Mouse (Mus musculus): ENCODE data around the gene Cntn5.
A peak's percentile ranks its signal among the peaks of the same experiment; 100 is the strongest.

The Cntn5 gene

DNA sequence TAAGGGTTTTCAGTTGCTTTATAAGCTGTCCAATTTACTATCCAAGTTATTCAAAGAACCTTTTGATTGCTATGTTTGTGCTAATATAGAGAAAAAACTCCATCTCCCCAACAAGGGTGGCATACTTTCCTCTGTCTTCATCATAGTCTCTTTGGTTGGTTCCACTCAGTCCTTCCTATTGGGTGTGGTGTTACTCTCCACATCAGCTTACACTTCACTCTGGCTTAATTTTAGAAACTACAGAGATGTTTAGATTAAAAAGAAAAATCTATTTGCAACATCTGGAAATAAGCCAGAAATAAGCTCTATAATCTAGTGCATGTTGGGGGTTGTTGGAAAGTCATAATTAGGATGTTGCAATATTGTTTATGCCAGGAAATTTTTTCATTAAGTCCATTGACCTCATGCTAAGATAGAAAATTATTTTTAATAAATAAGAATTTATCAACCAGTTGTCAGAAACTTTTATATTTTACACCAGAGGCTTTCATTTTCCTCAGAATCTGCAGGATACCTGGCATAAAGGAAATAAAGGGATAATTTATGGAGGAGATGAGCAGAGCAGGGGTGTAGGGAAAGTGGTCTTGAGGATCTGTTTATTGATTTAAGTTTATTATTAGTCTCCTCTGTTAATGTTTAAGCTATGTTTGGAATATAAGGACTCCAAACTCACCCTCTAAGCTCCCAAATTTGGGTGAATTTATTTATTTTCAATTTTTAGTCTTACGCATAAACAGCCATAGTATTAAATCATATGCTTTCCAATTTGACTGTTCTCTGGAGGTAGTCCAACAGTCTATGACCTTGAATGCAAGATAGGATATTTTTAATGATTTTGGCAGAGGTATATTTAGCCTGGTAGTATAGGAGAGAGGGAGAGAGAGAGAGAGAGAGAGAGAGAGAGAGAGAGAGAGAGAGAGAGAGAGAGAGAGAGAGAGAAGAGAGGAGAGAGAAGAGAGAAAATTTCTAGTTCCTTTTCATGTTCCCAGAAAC, 966.8 kb downstream of the Cntn5 start:
- DNase-seq (ENCODE audit: inconsistent ontology term) = no peak

DNA sequence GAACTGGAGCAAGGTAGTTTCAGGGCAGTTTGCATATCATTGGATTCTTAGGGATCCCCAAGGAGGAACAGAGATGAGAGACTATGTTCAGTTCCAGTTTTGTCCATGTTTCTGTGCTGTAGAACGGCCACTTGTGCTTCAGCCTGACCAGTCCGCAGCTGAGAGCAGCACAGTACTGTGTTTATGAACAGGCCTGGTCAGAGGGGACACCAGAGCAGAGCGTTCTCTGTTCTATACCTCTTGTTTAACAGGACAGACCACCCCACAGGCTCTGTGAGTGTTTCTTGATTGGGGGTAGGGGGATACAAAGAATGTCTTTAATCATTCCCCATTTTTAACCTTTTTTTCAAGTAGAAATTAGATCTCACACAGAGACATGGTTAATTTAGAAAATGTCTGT, 984.0 kb downstream of the Cntn5 start:
- no peak for DNase-seq (ENCODE audit: inconsistent ontology term)

DNA sequence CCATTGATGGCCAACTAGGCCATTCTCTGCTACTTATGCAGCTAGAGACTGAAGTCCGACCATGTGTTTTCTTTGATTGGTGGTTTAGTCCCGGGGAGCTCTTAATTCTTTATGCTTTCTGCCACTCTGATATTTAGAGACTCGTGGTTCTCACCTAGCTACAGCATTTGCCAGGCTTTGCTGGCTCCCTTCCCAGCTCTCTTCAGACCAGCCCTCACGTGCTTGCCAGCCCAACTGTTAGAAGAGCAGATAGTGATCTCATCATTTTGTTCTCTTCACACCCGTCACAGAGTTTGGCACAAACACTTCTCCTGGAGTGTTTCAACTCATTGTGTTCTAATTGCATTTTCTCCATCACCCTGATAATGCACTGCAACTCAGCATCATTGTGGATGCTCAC, 1005.5 kb downstream of the Cntn5 start:
- peak; percentile 7 for DNase-seq (ENCODE audit: inconsistent ontology term)

DNA sequence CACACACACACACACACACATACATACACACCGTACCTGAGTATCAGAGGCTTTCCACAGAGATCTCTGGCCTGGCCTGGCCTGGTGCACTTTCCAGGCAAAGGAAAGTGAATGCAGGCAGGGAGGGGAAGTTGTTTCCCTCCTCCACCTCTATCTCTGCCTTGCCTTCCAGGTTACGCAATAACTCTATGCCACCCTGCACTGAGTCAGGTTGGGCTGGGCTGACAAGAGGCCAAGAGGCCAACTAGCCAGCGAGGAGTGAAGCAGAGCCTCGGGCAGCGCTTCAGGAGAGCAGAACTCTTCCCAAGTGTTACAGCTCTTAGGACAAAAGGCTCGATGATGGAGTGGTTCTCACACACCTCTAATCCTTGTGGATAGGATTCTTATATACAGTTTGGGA, 1018.4 kb downstream of the Cntn5 start:
- no peak for DNase-seq (ENCODE audit: inconsistent ontology term)

DNA sequence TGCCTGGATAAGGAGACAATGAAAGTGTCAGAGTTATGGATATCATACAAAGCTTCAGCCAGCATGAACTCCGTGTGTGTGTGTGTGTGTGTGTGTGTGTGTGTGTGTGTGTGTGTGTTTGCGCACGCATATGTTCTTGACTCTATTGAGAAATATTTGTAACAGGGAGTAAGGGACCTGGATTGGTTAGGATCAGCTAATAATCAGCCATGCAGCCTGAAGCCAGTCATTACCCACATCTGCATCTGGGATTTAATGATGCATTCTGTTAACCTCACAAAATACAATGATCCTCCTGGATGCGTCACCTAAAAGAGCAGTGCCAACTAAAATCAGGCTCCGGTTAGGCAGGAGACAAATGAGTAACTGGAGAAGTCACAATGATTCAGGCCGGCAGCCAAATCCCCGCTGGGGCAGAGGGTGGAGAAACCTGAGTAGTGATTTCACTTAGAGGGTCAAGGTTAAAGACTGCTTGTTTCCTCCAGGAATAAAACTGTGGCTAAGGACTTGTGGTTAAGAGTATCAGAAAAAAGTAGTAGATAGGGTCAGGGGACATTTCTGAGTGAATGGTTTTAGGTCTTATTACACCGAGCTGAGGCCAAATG, 1021.7 kb downstream of the Cntn5 start:
- DNase-seq (ENCODE audit: inconsistent ontology term) = peak; percentile 75

DNA sequence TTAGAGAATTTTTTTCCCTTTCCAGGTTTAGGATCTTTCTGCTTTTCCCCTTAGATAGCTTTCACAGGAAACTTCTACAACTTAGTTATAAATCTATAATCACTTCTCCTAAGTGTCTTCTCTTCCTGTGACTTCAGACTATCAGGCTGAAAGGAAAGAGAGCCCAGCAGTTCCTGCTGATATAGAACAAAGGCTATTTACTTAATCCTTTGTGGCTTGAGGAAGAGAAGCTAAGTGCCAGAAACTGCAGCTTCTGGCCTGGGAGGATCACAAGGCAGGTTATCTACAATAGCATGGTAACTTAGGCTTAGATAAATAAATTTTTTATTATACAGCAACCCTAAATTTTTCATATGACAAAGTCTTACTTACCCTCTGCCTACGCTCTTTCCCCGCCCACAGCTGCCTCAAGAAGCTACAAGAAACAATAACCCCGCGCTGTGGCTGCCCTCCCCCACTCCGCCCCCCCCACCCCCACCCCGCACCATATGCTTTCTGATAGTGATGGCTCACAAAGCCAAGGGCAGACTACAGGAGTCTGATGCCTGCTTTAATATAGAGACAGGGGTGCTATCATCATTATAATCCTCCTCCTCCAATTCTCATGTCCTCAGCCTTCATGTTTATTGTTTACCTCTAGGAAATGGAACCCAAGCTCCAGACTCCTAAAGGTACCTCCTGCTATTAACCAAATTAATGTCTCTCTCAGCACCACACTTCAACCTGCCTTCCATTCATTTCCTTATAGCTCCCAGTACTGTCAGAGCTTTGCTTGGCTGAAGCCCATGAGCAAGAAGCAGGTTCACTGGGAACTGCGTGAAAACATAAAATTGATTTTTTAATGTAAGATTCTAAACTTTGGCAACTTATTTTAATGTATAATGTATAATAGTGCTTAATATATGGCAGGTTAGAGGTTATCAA, 1032.2 kb downstream of the Cntn5 start:
- no peak for DNase-seq (ENCODE audit: inconsistent ontology term)

DNA sequence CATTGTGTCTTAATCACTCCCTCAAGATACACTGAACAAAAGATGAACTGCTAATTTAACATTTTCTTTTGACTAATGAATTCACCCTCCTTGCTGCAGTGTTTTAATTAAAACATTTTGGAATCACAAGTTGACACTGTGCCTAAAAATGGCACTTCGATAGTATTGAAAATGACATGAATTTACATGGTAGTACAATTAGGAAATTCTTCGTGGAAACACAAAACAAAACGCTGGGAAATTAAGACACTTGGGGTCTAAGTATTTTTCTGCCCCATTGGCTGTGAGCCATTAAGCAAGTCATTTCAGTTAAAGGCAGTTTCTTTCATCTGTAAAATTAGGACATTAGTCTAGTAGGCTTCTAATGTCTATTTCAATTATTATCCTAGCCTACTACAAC, 1043.9 kb downstream of the Cntn5 start:
- DNase-seq (ENCODE audit: inconsistent ontology term) = peak; percentile 48

DNA sequence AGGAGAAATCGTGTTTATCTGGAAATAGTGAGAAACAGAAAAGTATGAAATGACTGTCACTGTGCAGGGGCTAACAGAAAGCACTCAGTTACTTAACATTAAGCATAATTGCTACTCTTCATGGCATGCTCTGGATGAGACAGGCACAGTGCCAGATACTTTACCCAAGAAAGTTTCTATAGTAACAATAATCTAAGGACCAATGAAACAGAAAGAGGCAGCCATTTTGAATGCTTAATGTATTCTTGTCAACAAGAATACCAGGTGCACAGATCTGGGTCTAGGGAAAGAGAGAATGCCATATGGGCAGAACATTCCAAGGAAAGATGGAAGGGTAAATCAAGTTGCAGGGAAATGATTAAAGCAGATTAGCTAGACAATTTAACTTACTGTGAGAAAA, 1045.3 kb downstream of the Cntn5 start:
- DNase-seq (ENCODE audit: inconsistent ontology term) = no peak

DNA sequence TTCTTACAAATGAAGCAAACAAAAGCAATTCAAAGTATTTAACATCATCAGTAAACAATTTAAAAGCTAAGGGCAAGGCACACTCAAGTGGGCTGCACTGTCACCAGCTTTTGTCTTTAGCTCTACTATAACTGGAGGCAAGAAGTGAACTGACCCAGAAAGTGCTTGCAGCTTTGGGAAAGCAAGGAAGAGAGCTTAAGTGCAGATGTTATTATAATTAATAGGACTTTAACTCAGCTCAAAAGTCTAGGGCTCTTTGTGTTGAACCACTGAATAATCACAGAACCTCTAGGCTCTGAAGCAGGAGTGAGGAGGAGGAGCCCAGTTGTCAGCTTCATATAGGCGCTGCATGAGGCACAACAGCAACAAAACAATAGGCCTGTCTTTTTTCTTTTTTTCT, 1049.8 kb downstream of the Cntn5 start:
- DNase-seq (ENCODE audit: inconsistent ontology term) = no peak

DNA sequence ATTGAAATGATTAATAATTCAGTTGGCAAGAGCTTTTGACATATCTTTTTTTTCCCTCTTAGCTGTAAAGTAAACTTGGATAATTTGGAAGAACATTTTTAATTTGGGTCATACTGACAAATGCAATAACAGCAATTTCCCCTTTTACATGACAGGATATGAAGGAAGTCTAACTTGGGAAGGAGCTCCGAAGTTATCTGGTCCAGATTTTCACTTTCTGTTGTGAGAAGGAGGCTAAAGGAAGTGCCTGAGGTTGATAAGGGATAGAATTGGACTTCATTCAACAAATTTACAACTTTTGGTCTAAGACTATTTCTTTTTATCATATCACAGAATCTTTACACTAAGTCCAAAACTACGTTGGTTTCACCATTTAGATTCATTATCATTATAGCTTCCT, 1074.3 kb downstream of the Cntn5 start:
- DNase-seq (ENCODE audit: inconsistent ontology term) = no peak

DNA sequence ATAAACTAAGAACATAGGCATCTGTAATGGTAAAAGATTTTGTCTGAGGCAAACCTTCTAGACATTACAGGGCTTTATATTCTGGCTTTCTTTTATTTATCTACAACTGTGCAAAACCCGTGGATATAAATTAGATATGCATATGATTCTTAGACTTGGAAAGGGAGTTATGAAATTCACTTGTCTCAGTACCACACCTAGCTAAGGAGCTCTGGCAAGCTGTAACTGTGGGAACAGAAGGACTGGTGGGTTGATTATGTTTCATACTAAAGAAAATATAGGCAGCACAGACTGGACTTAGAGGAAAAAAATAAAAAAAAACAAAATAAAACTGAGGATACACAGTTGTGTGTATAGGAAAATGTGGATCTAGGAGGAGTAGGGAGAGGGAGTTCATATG, 1084.6 kb downstream of the Cntn5 start:
- DNase-seq (ENCODE audit: inconsistent ontology term) = no peak

DNA sequence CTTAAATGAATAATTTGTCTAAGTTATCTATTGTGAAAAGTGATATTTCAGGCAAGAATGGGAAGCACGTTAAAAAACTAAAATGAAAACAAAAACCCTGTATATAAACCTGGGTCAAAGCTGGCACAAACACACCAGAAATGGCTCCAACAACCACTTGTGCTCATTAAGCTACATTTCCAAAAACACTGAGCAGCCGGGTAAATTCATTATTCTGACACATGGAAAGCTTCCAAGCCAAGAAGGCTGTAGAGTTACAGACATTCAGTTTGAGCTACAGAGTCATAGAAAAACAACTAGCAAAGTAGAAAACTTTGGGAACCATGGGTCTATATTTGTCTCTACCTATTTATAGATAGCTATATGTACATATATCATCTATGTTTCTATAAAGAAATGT, 1087.1 kb downstream of the Cntn5 start:
- peak; percentile 45 for DNase-seq (ENCODE audit: inconsistent ontology term)

DNA sequence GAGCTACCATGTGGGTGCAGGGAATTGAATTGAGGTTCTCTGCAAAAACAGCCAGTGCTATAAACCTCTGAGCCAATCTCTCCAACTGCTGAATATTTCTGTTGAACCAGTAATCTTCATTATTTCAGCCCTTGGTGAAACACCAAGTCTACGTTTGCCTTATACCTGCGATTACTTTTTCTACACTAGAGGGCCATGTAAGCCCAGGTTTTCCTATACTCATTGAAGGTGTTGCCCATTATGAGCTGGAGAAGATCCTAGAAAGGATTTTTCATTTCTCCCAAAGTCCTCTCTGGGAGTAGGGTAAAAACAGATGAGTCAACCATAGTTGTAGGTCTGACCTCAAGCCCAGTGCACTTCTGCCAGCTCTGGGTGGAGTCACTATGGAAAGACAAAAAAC, 1105.0 kb downstream of the Cntn5 start:
- DNase-seq (ENCODE audit: inconsistent ontology term) = peak; percentile 9

DNA sequence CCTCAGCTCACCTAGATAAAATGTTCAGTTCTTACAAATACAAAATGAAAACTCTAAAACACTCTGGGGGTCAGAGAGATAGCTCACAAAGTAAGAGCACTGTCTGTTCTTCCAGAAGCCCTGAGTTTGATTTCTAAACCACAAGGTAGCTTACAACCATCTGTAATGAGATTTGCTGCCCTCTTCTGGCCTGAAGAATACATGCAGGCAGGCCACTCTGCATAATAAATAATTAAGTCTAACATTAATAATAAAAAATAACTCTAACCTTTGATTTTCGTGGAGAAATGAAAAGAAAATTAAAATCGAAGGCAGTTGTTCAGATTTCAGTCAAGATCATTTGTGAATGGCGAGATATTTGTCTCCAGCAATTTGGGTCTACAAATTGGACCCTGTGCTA, 1120.9 kb downstream of the Cntn5 start:
- DNase-seq (ENCODE audit: inconsistent ontology term) = no peak

DNA sequence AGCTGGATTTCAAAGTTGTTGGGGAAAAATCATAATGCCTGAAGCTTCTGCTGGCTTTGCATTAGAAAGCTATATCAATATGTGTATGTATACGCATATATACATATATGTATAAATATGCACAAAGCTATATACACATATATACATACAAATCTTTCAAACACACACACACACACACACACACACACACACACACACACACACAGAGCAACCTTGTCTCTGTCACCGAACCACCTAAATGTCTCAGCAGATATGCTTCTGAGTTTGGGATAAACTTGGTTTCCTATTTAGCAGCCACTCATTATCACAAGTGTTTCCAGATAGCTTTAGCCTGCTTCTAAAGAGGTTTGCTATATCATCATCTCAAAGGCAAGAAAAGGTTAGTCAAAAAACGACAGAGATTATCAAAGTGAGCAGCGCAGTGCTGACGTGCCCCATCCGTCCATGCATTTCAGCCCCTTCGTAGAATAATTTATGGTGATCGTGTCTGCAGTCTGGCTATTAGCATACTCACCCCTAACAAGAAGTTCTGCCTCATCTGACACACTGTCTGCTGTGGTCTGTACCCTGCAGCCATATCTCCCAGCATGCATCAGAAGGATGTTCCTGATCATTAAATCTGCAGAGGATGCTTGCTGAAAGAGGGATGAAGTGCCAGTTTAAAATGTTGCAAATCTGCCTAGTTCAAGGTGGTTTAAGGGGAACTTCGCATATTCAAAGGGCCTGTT, 1123.3 kb downstream of the Cntn5 start:
- DNase-seq (ENCODE audit: inconsistent ontology term) = no peak

DNA sequence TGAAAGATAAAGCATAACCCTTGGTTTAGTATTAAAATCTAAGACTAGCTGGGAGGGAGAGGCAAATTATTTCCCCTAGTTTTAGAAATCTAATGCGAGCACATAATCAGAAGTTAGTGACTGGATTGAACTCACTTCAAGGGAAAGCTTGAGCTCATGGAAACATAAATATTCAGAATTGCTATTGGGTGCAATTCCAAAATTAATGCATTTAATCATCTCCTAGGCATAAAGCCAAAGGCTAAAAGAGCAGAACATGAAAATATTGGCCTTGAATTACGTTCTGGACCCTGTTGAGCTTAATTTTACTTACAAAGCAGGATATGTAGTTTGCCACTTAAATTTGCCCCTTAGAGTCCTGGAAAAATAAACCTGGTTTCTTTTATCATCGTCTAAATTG, 1124.9 kb downstream of the Cntn5 start:
- no peak for DNase-seq (ENCODE audit: inconsistent ontology term)

DNA sequence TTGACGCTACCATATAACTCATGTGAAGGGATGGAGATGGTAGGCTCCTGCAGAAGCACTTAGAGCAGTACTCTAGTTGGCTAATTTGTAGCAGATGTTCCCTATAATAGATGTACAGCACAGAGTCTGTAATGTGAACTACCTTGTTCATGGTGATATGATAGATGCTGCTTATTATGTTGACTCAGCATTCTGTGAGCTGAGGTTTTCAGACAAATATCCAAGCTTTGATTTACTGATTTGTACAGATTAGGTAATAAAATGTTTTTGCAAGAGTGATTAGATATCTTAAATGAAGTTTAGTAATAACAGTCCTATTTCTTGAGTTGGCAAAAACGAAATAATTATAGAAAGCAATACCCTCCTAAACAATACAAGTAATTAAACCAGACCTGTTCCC, 1133.8 kb downstream of the Cntn5 start:
- DNase-seq (ENCODE audit: inconsistent ontology term) = no peak

DNA sequence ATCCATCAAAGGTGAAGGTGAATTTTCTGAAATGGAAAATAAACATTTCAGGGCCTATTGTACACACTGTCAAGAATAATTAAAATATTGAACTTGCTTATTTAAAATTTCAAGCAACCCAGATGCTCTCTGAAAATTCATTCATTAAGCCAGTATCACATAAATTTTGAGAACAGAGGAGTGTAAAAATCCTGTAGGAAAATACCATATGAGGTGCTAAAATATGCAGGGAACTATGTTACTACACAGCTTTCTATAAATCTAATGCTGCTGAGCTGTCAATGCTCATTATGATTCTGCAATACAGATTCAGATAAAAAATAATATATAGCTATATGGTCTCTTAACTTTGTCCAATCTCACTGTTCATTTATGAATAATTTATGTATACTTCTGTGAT, 1134.9 kb downstream of the Cntn5 start:
- no peak for DNase-seq (ENCODE audit: inconsistent ontology term)

DNA sequence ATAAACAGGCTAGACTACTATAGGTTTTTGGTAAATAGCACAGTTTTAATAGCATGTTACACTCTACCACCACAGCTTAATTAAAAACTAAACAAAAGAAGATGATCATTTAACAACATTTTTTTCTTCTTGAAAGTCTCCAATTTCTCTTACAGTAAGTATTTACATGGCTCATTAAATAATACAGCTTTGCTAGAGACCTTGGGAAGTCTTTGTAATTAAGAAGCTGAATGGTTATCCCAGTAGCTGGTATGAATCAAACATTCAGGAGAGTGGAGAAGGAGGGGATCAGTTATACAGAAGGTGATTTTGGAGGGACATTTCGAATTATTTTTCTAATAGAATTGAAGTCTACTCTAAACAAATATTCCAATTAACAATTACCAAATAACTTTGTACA, 1186.4 kb downstream of the Cntn5 start:
- DNase-seq (ENCODE audit: inconsistent ontology term) = no peak

DNA sequence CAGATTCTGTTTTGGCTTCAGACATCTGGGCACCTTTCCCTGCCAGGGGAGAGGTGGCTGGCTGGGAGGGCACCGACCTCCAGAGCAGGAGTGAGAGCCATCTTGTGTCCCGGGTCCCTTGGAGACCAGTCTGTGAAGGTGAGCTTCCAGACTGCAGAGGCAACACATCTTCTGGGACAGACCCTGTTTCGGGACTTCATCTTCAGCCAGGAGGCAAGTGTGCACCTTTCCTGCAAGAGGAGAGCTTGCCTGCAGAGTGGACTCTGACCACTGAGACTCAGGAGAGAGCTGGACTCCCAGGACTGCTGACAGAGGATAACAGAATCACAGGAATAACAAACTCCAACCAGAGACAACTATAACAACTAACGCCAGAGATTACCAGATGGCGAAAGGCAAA, 1195.9 kb downstream of the Cntn5 start:
- DNase-seq (ENCODE audit: inconsistent ontology term) = no peak

DNA sequence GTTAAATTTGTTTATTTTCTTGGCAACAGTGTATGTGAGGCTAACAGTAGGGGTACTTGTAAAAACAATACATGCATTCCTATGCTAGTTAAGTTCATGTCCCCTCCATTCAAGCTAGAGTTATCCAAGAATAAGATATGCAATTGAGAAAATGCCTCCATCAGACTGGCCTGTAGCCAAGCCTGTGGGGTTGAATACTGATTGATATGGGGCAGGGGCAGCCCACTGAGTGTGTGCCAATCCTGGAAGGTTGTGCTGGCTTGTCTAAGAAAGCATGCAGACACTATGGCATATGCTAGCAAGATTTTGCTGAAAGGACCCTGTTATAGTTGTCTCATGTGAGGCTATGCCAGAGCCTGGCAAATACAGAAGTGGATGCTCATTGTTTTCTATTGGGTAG, 1196.8 kb downstream of the Cntn5 start:
- no peak for DNase-seq (ENCODE audit: inconsistent ontology term)

DNA sequence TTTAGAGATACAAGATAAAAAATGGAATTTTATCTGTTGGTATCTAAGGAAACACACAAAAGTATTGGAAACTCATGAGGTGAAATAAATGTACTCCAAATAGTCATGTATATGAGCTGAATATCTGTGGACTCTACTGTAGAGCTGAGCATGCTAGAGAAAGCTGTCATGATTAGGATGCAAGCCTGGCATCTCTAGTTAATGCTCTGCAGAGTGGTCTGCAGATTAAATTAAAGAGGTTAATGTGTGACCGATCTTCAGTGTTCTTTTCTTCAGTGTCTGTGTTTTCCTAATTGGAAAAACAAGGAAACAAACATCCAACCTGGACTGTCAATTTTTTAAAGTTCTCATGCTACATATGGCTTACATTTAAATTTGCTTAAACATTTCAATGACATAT, 1199.4 kb downstream of the Cntn5 start:
- no peak for DNase-seq (ENCODE audit: inconsistent ontology term)
